Mouse (Mus musculus): ENCODE results near the gene Tmx2. TPM values are rescaled to one million over a fixed set of nuclear protein-coding genes. Genes with fewer than 3 reads are reported as not detected.

The Tmx2 gene
- polyA plus RNA-seq, 1 experiment from 2014 or later: 364 TPM

Other genes with a start within 250 kb of the Tmx2 start
- gene Tfpi, start 202.4 kb downstream of the Tmx2 start, polyA plus RNA-seq (2015; fragmentation: Nextera tagmentation; extraction: Ambion mirVana): 18.7 and 19.1 TPM in 2 replicates
- 24.4 and 31.8 TPM in 2 replicates for gene Ctnnd1, start 28.4 kb downstream of the Tmx2 start, polyA plus RNA-seq (2015; fragmentation: Nextera tagmentation; extraction: Ambion mirVana)
- 0.26 and 0.44 TPM in 2 replicates for gene Btbd18, start 20.1 kb downstream of the Tmx2 start, polyA plus RNA-seq (2015; fragmentation: Nextera tagmentation; extraction: Ambion mirVana)
- gene Selenoh, start 8.4 kb downstream of the Tmx2 start, polyA plus RNA-seq (2015; fragmentation: Nextera tagmentation; extraction: Ambion mirVana): 184 and 198 TPM in 2 replicates
- not detected in 2 replicates for gene Gm28635, start 1.1 kb downstream of the Tmx2 start, polyA plus RNA-seq (2015; fragmentation: Nextera tagmentation; extraction: Ambion mirVana)
- 50.7 and 51.3 TPM in 2 replicates for gene Med19, start 738 bp downstream of the Tmx2 start, polyA plus RNA-seq (2015; fragmentation: Nextera tagmentation; extraction: Ambion mirVana)
- 15.2 and 18.2 TPM in 2 replicates for gene Zdhhc5, start 36.0 kb upstream of the Tmx2 start, polyA plus RNA-seq (2015; fragmentation: Nextera tagmentation; extraction: Ambion mirVana)
- 18.7 and 20.5 TPM in 2 replicates for gene Clp1, start 48.2 kb upstream of the Tmx2 start, polyA plus RNA-seq (2015; fragmentation: Nextera tagmentation; extraction: Ambion mirVana)
- 16.9 and 19.9 TPM in 2 replicates for gene Ypel4, start 54.9 kb upstream of the Tmx2 start, polyA plus RNA-seq (2015; fragmentation: Nextera tagmentation; extraction: Ambion mirVana)
- gene Gm19426, start 64.5 kb upstream of the Tmx2 start, polyA plus RNA-seq (2015; fragmentation: Nextera tagmentation; extraction: Ambion mirVana): 4.9 and 6.7 TPM in 2 replicates
- 40.8 and 42.3 TPM in 2 replicates for gene Serping1, start 96.3 kb upstream of the Tmx2 start, polyA plus RNA-seq (2015; fragmentation: Nextera tagmentation; extraction: Ambion mirVana)
- gene Ube2l6, start 119.7 kb upstream of the Tmx2 start, polyA plus RNA-seq (2015; fragmentation: Nextera tagmentation; extraction: Ambion mirVana): 26.1 and 27.8 TPM in 2 replicates
- gene Smtnl1, start 143.5 kb upstream of the Tmx2 start, polyA plus RNA-seq (2015; fragmentation: Nextera tagmentation; extraction: Ambion mirVana): not detected in 2 replicates
- gene Timm10, start 147.9 kb upstream of the Tmx2 start, polyA plus RNA-seq (2015; fragmentation: Nextera tagmentation; extraction: Ambion mirVana): 76.5 and 83.2 TPM in 2 replicates
- 1.5 and 1.6 TPM in 2 replicates for gene Slc43a1, start 159.7 kb upstream of the Tmx2 start, polyA plus RNA-seq (2015; fragmentation: Nextera tagmentation; extraction: Ambion mirVana)
- gene Rtn4rl2, start 207.6 kb upstream of the Tmx2 start, polyA plus RNA-seq (2015; fragmentation: Nextera tagmentation; extraction: Ambion mirVana): 3.0 and 4.5 TPM in 2 replicates

Data from hindbrain, embryonic 16.5 days (tissue).